Comparison of ENCODE assay signal across 27 mouse cellular contexts in the genomic region with DNA sequence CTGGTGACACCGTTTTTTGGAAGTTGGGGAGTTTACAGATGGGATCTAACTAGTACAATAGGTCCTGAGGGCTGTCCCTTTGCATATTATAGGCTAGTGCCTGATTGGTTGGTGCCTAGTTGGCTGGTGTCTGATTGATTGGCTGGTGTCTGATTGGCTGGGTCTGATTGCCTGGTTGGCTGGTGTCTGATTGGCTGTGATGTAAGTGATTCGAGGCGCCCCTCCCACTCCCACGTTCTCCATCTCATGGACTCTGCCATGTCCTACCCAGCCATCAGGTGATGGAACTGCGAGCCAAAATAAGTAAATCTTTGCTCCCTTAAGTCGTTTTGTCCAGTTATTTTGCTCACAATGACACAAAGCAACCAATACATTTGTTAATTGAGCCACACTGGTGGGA. TPM values are rescaled to one million over a fixed set of nuclear protein-coding genes. Genes with fewer than 3 reads are reported as not detected.
"Had no signal": no experiment of that assay in that cellular context is flagged by ENCODE, and none has a peak within 500 bp of the region (broad histone marks: within the 10 kb centered on the region; RNA-seq: fewer than 3 reads in every experiment).

No protein-coding gene starts in this region.

- H3K9me3 ChIP-seq: limb, embryonic 10.5 days; limb, embryonic 12.5 days; liver, embryonic 13.5 days; liver, embryonic 15.5 days had no signal

- ATAC-seq: hindbrain, postnatal 0 days; intestine, postnatal 0 days; liver, postnatal 0 days had no signal

- H3K36me3 ChIP-seq: heart, embryonic 10.5 days; heart, embryonic 12.5 days; hindbrain, embryonic 13.5 days; hindbrain, embryonic 15.5 days; limb, embryonic 10.5 days; limb, embryonic 12.5 days; liver, embryonic 13.5 days; liver, embryonic 15.5 days had no signal

- H3K27me3 ChIP-seq: heart, embryonic 12.5 days; hindbrain, embryonic 13.5 days; hindbrain, embryonic 15.5 days; limb, embryonic 12.5 days; liver, embryonic 13.5 days; liver, embryonic 15.5 days had no signal

- H3K9ac ChIP-seq: heart, embryonic 12.5 days; hindbrain, embryonic 13.5 days; hindbrain, embryonic 15.5 days; limb, embryonic 12.5 days; liver, embryonic 13.5 days; liver, embryonic 15.5 days; liver, postnatal 0 days had no signal

- H3K4me2 ChIP-seq: heart, embryonic 12.5 days; hindbrain, embryonic 13.5 days; hindbrain, embryonic 15.5 days; limb, embryonic 12.5 days; liver, embryonic 11.5 days; liver, embryonic 13.5 days; liver, embryonic 15.5 days had no signal

- H3K27ac ChIP-seq: heart, embryonic 10.5 days; hindbrain, embryonic 13.5 days; hindbrain, embryonic 15.5 days; hindbrain, postnatal 0 days; kidney, postnatal 0 days; layer of hippocampus, adult 2 months; left cerebral cortex, adult 2 months; limb, embryonic 10.5 days; limb, embryonic 12.5 days; liver, embryonic 13.5 days; liver, embryonic 15.5 days had no signal

- DNase-seq: gastrocnemius, postnatal 14 days; gastrocnemius, postnatal 36 days; heart, adult 18-20 months; heart, postnatal 14 days; heart, postnatal 36 days; kidney, adult 2 months; kidney, adult 9 months; kidney, postnatal 36 days; liver; liver, embryonic 13.5 days; liver, postnatal 0 days had no signal

- H3K4me3 ChIP-seq: heart, embryonic 10.5 days; heart, embryonic 12.5 days; hindbrain, embryonic 13.5 days; hindbrain, embryonic 15.5 days; layer of hippocampus, adult 2 months; left cerebral cortex, adult 2 months; limb, embryonic 10.5 days; limb, embryonic 12.5 days; liver, embryonic 13.5 days; liver, embryonic 15.5 days had no signal

- H3K4me1 ChIP-seq: hindbrain, embryonic 13.5 days; hindbrain, embryonic 15.5 days; limb, embryonic 10.5 days; limb, embryonic 12.5 days; liver, embryonic 13.5 days; liver, embryonic 15.5 days had no signal

RNA-seq across cellular contexts. Expression of a gene that starts 49.2 kb away (rescaled TPM):
- total RNA-seq: gastrocnemius, adult 18-20 months; gastrocnemius, adult 8-10 months had no signal

RNA-seq across cellular contexts. Expression of a gene that starts 51.5 kb away (rescaled TPM):
- total RNA-seq: hematopoietic stem cell, adult 5-6 weeks had no signal
- polyA plus RNA-seq: liver, embryonic 11.5 days had no signal
